Mouse (Mus musculus) C2C12 (cell line): ENCODE data around the gene Krtap1-4.
"Not testable (repeated sequence)": the region's sequence is repeated elsewhere in the genome, so short reads cannot be mapped to it uniquely, and the experiment has no call there.

Experiments
- CTCF ChIP-seq: IDR thresholded peaks from one replicate; pipeline ENCODE4 v1.5.1; 2011; ENCODE audit not compliant: control insufficient read depth, insufficient read depth, insufficient read length
- MAX ChIP-seq: IDR thresholded peaks from one replicate; pipeline ENCODE4 v1.6.1; 2011; ENCODE audit warnings: mild to moderate bottlenecking, control low read depth

DNA sequence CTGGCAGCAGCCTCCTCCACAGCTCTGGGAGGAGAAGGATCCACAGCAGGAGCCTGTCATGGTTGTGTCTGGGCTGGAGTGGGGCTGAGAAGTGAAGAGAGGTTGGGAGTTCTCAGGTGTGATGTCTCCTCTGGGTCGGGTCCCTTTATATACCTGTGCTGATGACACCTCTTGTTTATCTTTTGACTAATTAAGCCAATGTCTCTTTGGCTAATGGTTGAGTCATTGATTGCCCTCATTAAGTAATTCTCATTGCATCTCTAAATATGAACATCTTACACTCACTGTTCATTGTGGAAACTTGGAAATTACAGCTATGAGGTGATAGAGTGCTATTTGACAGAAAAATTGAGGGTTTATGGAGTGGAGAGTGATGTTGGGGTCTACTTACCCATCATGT lies 19.8 kb upstream of the Krtap1-4 start, which contains the start of gene Gm11938:
- TF ChIP-seq MAX, CTCF: not testable (repeated sequence)
